Mouse (Mus musculus): ENCODE data around the gene Katnbl1.

- TF ChIP-seq POLR2A (IDR thresholded peaks at IDR 0.05; ENCODE audit: extremely low read depth, insufficient read depth, low read length), result no peak
- no peak for TF ChIP-seq CTCF (IDR thresholded peaks at IDR 0.05; ENCODE audit: low read depth, low read length)
Observed at GRCm38 (mm10) chr2:112396649-112397048, 17.6 kb downstream of the Katnbl1 start.

Measured in liver, adult 2 months (tissue).